Mouse (Mus musculus) testis, adult 2 months (tissue): ENCODE measurements at regions not wholly inside any gene's neighbourhood (a gene's known extent, or its start where the extent isn't known, plus 50 kb on each side); places are given as distances from the start of the nearest gene placed in this dataset.

Experiments
- H3K27ac ChIP-seq: fragments of 200-500 bp; 2 replicates; pipeline ENCODE4 v1.5.1; 2012; ENCODE audit warnings: low read depth, low read length; ENCODE audit not compliant: control insufficient read depth, insufficient read depth
- H3K27me3 ChIP-seq: fragments of 200-500 bp; 2 replicates; pipeline ENCODE4 v1.6.1; 2012; ENCODE audit warnings: mild to moderate bottlenecking, low read length, moderate library complexity; ENCODE audit not compliant: control insufficient read depth, insufficient read depth
- H3K36me3 ChIP-seq: fragments of 200-500 bp; 2 replicates; pipeline ENCODE4 v1.6.1; 2012; ENCODE audit warnings: mild to moderate bottlenecking, low read length; ENCODE audit not compliant: control insufficient read depth, insufficient read depth
- H3K4me1 ChIP-seq: fragments of 200-500 bp; 2 replicates; pipeline ENCODE4 v1.6.1; 2012; ENCODE audit warnings: low read length; ENCODE audit not compliant: control insufficient read depth, insufficient read depth
- H3K4me3 ChIP-seq: fragments of 200-500 bp; 2 replicates; pipeline ENCODE4 v1.5.1; 2012; ENCODE audit warnings: low read depth, mild to moderate bottlenecking, low read length, moderate library complexity, mixed read lengths; ENCODE audit not compliant: control insufficient read depth
- CTCF ChIP-seq: fragments of 200-500 bp; IDR thresholded peaks from 2 replicates; pipeline ENCODE4 v1.5.1; 2012; ENCODE audit warnings: low read depth, mild to moderate bottlenecking, inconsistent platforms, low read length, moderate library complexity; ENCODE audit not compliant: control insufficient read depth, insufficient read depth, insufficient replicate concordance
- POLR2A ChIP-seq: fragments of 200-500 bp; IDR thresholded peaks from 2 replicates; pipeline ENCODE4 v1.6.1; 2012; ENCODE audit warnings: low read depth, mild to moderate bottlenecking, inconsistent platforms, low read length, moderate library complexity; ENCODE audit not compliant: control insufficient read depth

- H3K27ac ChIP-seq, result no peak overlapping the region
- peaks cover 10% of the 10 kb centered on the region for H3K4me1 ChIP-seq
- no peaks in the 10 kb centered on the region for H3K27me3 ChIP-seq
- H3K36me3 ChIP-seq, result no peaks in the 10 kb centered on the region
- TF ChIP-seq CTCF, result no peak
- no peak for TF ChIP-seq POLR2A
- H3K4me3 ChIP-seq, result no peak overlapping the region
These were observed 317.8 kb upstream of the Prickle1 start for GRCm38 (mm10) chr15:93913462-93913861.

DNA sequence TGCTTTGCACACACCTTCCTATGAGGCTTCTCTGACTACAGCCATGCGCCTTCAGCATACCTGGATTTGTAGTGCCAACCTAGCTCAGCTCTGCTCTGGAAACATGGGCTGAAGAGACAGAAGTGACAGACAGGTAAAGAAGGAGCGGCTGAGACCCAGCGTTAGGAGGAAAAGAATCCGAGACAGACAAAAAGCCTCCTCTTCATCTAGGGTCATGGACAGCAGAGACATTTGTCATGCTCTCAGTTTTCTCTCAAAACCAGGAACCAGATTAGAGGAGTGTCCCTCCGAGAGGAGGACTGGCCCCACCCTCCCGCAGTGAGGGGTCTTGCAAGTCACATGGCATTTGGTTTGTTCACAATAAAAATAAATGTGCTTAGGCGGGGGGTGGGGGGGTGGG is 317.4 kb upstream of the Prickle1 start:
- no peaks in the 10 kb centered on the region for H3K36me3 ChIP-seq
- TF ChIP-seq CTCF, result no peak
- no peak for TF ChIP-seq POLR2A

DNA sequence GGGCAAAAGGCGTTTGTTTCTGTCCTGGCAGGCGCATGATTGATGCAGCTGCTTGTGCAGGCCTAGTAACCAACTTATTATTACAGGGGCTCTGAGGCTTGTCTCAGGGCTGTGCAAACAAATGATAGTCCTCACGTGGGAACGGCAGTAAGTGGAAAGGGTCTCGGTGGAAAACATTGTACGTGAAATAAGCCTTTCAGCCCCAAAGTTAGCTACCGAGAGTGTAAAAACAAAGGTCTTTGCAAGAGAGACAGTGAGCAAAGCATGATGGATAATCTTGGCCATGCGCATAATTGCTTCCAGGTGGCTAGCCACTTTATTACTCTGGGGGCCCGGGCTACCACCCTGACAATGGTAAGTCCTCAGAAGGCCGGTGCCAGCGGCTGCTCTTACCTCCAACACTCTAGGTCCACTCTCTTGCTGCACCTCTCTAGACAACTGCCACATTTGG is 315.3 kb upstream of the Prickle1 start:
- H3K36me3 ChIP-seq, result no peaks in the 10 kb centered on the region
- no peak overlapping the region for H3K27ac ChIP-seq

More for the DNA sequence above, 317.4 kb upstream of the Prickle1 start:
- no peak overlapping the region for H3K4me3 ChIP-seq
- H3K27ac ChIP-seq, result no peak overlapping the region
- no peaks in the 10 kb centered on the region for H3K27me3 ChIP-seq
- H3K4me1 ChIP-seq, result peaks cover 12% of the 10 kb centered on the region

GRCm38 (mm10) chr15:93910158-93910557 is 314.5 kb upstream of the Prickle1 start:
- Histone ChIP-seq H3K27me3 (no peaks in the 10 kb centered on the region), H3K27ac (no peak overlapping the region), H3K4me3 (no peak overlapping the region), H3K4me1 (peaks cover 12% of the 10 kb centered on the region), H3K36me3 (no peaks in the 10 kb centered on the region)
- TF ChIP-seq CTCF, result no peak
- no peak for TF ChIP-seq POLR2A

More for the DNA sequence above, 315.3 kb upstream of the Prickle1 start:
- H3K27me3 ChIP-seq, result no peaks in the 10 kb centered on the region
- H3K4me3 ChIP-seq, result no peak overlapping the region
- TF ChIP-seq CTCF (no peak), POLR2A (no peak)
- H3K4me1 ChIP-seq, result peaks cover 12% of the 10 kb centered on the region

DNA sequence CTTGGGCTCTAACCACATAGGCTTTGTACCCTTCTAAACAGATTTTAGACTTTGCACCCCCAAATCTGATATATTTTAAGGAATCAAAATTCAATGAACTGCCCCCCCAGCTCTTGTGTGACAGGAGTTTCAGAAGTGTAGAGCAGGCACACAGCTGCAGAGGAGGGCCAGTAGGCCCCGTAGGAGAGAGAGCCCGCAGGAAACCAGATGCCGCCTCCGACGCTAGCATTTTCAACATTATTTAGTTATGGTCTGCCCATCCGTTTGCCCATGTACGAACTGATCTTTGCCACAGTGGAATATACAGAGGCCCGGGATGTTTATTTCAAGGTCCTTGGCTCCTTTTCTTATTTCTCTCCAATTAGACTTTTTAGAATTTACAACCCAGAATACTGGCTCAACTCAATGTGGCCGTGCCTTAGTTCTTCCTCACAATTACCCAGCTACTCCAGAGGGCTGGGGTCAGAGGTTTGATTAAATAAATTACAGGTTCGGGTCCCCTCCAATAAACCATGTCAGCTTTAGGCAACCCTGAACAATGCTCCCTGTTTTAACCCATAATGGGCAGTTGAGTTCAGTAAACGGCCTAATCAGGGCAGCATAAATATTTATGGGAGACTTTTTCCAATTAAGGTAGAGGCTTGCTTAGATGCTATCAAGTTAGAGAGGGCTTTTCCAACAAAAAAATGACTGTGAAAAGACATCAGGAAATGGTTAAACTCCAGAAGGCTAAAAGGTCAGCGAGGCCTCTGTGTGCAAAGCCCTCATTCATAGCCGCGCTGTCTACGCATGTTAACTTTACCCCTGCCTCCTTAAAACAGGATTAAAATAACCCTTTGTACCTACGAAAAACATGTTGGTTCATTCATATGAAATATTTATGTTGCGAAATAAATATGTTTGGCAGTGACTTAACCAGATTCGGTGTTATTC is 308.2 kb upstream of the Prickle1 start:
- Histone ChIP-seq H3K27ac (no peak overlapping the region), H3K27me3 (no peaks in the 10 kb centered on the region), H3K4me1 (peaks cover 7% of the 10 kb centered on the region), H3K4me3 (no peak overlapping the region), H3K36me3 (no peaks in the 10 kb centered on the region)
- no peak for TF ChIP-seq CTCF
- TF ChIP-seq POLR2A, result no peak

DNA sequence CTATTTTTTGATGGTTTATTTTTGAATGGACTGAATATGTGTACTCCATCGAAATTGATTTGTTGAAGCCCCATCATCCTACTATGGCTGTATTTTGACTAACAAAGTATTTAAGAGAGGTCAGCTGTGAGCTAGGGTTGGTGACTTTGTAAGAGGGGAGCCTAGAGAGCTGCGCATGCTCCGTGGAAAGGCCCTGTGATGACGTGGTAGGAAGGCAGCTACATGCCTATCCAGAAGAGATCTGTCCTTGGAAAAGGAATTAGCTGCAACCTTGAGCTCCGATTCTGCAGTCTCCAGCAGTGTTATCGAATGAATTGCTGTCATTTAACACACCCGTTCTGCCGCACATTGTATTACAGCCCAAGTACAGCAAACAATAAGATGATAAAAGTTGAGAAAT is 287.1 kb upstream of the Prickle1 start:
- Histone ChIP-seq H3K36me3 (no peaks in the 10 kb centered on the region), H3K27ac (no peak overlapping the region), H3K27me3 (no peaks in the 10 kb centered on the region), H3K4me1 (no peaks in the 10 kb centered on the region; the same call in 1 of the 2 replicates), H3K4me3 (no peak overlapping the region)
- TF ChIP-seq POLR2A (no peak), CTCF (no peak)

GRCm38 (mm10) chr15:93881276-93881675 is 285.6 kb upstream of the Prickle1 start:
- no peaks in the 10 kb centered on the region for H3K27me3 ChIP-seq

GRCm38 (mm10) chr15:93880302-93880701 is 284.6 kb upstream of the Prickle1 start:
- H3K27me3 ChIP-seq, result no peaks in the 10 kb centered on the region
- no peak overlapping the region for H3K4me3 ChIP-seq

More at GRCm38 (mm10) chr15:93881276-93881675, 285.6 kb upstream of the Prickle1 start:
- no peak overlapping the region for H3K27ac ChIP-seq
- no peak for TF ChIP-seq POLR2A
- TF ChIP-seq CTCF, result no peak
- H3K4me1 ChIP-seq, result no peaks in the 10 kb centered on the region; the same call in 1 of the 2 replicates
- no peak overlapping the region for H3K4me3 ChIP-seq
- H3K36me3 ChIP-seq, result no peaks in the 10 kb centered on the region

More at GRCm38 (mm10) chr15:93880302-93880701, 284.6 kb upstream of the Prickle1 start:
- H3K36me3 ChIP-seq, result no peaks in the 10 kb centered on the region
- TF ChIP-seq POLR2A (no peak), CTCF (no peak)
- H3K4me1 ChIP-seq, result no peaks in the 10 kb centered on the region; the same call in 1 of the 2 replicates
- H3K27ac ChIP-seq, result no peak overlapping the region
